Mouse (Mus musculus): ENCODE data around the gene Ipo13.

Ipo13 gene

GRCm38 (mm10) chr4:117918261-117918660, 3.5 kb upstream of the Ipo13 start:
- no peak overlapping the region for H3K4me3 ChIP-seq (replicated peaks; ENCODE audit: low read length)
- peaks cover 23% of the 10 kb centered on the region for H3K4me1 ChIP-seq (replicated peaks; ENCODE audit: low read depth, low read length)
- no peaks in the 10 kb centered on the region for H3K36me3 ChIP-seq (ENCODE audit: insufficient read depth, low read length)
- no peaks in the 10 kb centered on the region for H3K9me3 ChIP-seq (ENCODE audit: low read length)
- TF ChIP-seq POU5F1 (IDR thresholded peaks at IDR 0.05; ENCODE audit: borderline replicate concordance, low read length): no peak
- no peak for TF ChIP-seq CTCF (conservative IDR thresholded peaks at IDR 0.05; ENCODE audit: low read length)
- no peak for TF ChIP-seq NANOG (IDR thresholded peaks at IDR 0.05; ENCODE audit: borderline replicate concordance, low read length)
- peaks cover 30% of the 10 kb centered on the region for H3K27me3 ChIP-seq (ENCODE audit: insufficient read depth, low read length)

- Histone ChIP-seq H3K9me3 (ENCODE audit: low read length) (no peaks in the 10 kb centered on the region), H3K27me3 (ENCODE audit: insufficient read depth, low read length) (peaks cover 26% of the 10 kb centered on the region), H3K4me3 (replicated peaks; ENCODE audit: low read length) (no peak overlapping the region), H3K4me1 (replicated peaks; ENCODE audit: low read depth, low read length) (peaks cover 27% of the 10 kb centered on the region), H3K36me3 (ENCODE audit: insufficient read depth, low read length) (0 out of 2 replicates have a peak, but pooled peaks cover under 1% of the 10 kb centered on the region)
- TF ChIP-seq NANOG (IDR thresholded peaks at IDR 0.05; ENCODE audit: borderline replicate concordance, low read length): no peak
- TF ChIP-seq CTCF (conservative IDR thresholded peaks at IDR 0.05; ENCODE audit: low read length): no peak
- TF ChIP-seq POU5F1 (IDR thresholded peaks at IDR 0.05; ENCODE audit: borderline replicate concordance, low read length): no peak
Measured at GRCm38 (mm10) chr4:117917847-117918246, 3.0 kb upstream of the Ipo13 start.

DNA sequence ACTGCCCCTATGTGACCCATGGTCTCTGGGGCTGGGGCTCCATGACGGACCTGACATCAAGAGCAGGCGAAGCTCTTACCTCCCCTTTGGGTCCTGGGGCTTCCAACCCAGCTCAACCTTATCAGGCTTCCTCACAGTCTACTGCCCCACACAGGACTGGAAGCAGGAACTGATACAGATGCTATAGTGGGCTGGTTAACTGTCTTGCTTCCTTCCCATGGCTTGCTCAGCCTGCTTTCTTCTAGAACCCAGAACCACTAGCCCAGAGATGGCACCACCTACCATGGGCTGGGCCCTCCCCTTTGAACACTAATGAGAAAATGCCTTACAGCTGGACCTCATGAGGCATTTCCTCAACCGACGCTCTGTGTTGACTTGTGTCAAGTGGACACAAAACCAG, 2.6 kb upstream of the Ipo13 start:
- no peak for TF ChIP-seq CTCF (conservative IDR thresholded peaks at IDR 0.05; ENCODE audit: low read length)
- TF ChIP-seq NANOG (IDR thresholded peaks at IDR 0.05; ENCODE audit: borderline replicate concordance, low read length): no peak
- TF ChIP-seq POU5F1 (IDR thresholded peaks at IDR 0.05; ENCODE audit: borderline replicate concordance, low read length): no peak
- Histone ChIP-seq H3K9me3 (ENCODE audit: low read length) (no peaks in the 10 kb centered on the region), H3K27me3 (ENCODE audit: insufficient read depth, low read length) (peaks cover 21% of the 10 kb centered on the region), H3K36me3 (ENCODE audit: insufficient read depth, low read length) (peaks cover 5% of the 10 kb centered on the region), H3K4me1 (replicated peaks; ENCODE audit: low read depth, low read length) (peaks cover 32% of the 10 kb centered on the region), H3K4me3 (replicated peaks; ENCODE audit: low read length) (no peak overlapping the region)

- peak overlapping the region; percentile 95; the same call in 1 of the 2 replicates for H3K4me3 ChIP-seq (replicated peaks; ENCODE audit: low read length)
- TF ChIP-seq NANOG (IDR thresholded peaks at IDR 0.05; ENCODE audit: borderline replicate concordance, low read length): no peak
- TF ChIP-seq POU5F1 (IDR thresholded peaks at IDR 0.05; ENCODE audit: borderline replicate concordance, low read length): no peak
- TF ChIP-seq CTCF (conservative IDR thresholded peaks at IDR 0.05; ENCODE audit: low read length): no peak
- peaks cover 42% of the 10 kb centered on the region for H3K4me1 ChIP-seq (replicated peaks; ENCODE audit: low read depth, low read length)
- H3K27me3 ChIP-seq (ENCODE audit: insufficient read depth, low read length): peaks cover 11% of the 10 kb centered on the region; the same call in 1 of the 2 replicates
- H3K36me3 ChIP-seq (ENCODE audit: insufficient read depth, low read length): peaks cover 15% of the 10 kb centered on the region
- H3K9me3 ChIP-seq (ENCODE audit: low read length): no peaks in the 10 kb centered on the region
Measured at GRCm38 (mm10) chr4:117916386-117916785, 1.6 kb upstream of the Ipo13 start.

GRCm38 (mm10) chr4:117915489-117916105, 798 bp upstream of the Ipo13 start:
- Histone ChIP-seq H3K36me3 (ENCODE audit: insufficient read depth, low read length) (peaks cover 23% of the 10 kb centered on the region), H3K4me3 (replicated peaks; ENCODE audit: low read length) (peak overlapping the region; percentile 95), H3K9me3 (ENCODE audit: low read length) (no peaks in the 10 kb centered on the region), H3K27me3 (ENCODE audit: insufficient read depth, low read length) (peaks cover 5% of the 10 kb centered on the region; the same call in 1 of the 2 replicates), H3K4me1 (replicated peaks; ENCODE audit: low read depth, low read length) (peaks cover 43% of the 10 kb centered on the region)
- TF ChIP-seq POU5F1 (IDR thresholded peaks at IDR 0.05; ENCODE audit: borderline replicate concordance, low read length): no peak
- no peak for TF ChIP-seq NANOG (IDR thresholded peaks at IDR 0.05; ENCODE audit: borderline replicate concordance, low read length)
- no peak for TF ChIP-seq CTCF (conservative IDR thresholded peaks at IDR 0.05; ENCODE audit: low read length)

GRCm38 (mm10) chr4:117914031-117914430, 768 bp downstream of the Ipo13 start:
- 0 out of 2 replicates have a peak, but pooled peaks cover 4% of the 10 kb centered on the region for H3K27me3 ChIP-seq (ENCODE audit: insufficient read depth, low read length)
- TF ChIP-seq CTCF (conservative IDR thresholded peaks at IDR 0.05; ENCODE audit: low read length) (no peak), NANOG (IDR thresholded peaks at IDR 0.05; ENCODE audit: borderline replicate concordance, low read length) (no peak), POU5F1 (IDR thresholded peaks at IDR 0.05; ENCODE audit: borderline replicate concordance, low read length) (no peak)
- peaks cover 39% of the 10 kb centered on the region for H3K36me3 ChIP-seq (ENCODE audit: insufficient read depth, low read length)
- no peaks in the 10 kb centered on the region for H3K9me3 ChIP-seq (ENCODE audit: low read length)
- H3K4me1 ChIP-seq (replicated peaks; ENCODE audit: low read depth, low read length): peaks cover 43% of the 10 kb centered on the region
- peak overlapping the region; percentile 95 for H3K4me3 ChIP-seq (replicated peaks; ENCODE audit: low read length)

DNA sequence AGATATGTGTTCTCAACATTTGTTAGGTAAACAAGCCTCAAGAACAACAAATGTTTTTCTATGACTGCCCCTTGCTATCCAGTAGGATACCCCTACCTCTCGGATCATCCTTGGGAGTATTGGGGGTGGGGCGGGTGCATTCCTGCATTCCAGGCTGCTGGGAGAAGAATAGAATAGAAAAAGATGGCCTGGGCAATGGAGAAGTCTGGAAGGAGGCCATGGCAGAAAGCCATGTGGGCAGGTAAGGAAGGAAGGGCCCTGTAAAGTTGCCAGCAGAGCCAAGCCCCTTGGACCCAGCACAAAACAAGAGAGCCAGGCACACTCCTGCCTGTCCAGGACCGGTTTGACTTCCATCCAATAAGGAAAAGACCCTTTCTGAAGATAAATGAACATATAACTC, 1.4 kb downstream of the Ipo13 start:
- peaks cover 43% of the 10 kb centered on the region for H3K4me1 ChIP-seq (replicated peaks; ENCODE audit: low read depth, low read length)
- H3K36me3 ChIP-seq (ENCODE audit: insufficient read depth, low read length): peaks cover 45% of the 10 kb centered on the region
- peak overlapping the region; percentile 95 for H3K4me3 ChIP-seq (replicated peaks; ENCODE audit: low read length)
- H3K9me3 ChIP-seq (ENCODE audit: low read length): no peaks in the 10 kb centered on the region
- no peaks in the 10 kb centered on the region for H3K27me3 ChIP-seq (ENCODE audit: insufficient read depth, low read length)
- TF ChIP-seq CTCF (conservative IDR thresholded peaks at IDR 0.05; ENCODE audit: low read length): no peak
- TF ChIP-seq POU5F1 (IDR thresholded peaks at IDR 0.05; ENCODE audit: borderline replicate concordance, low read length): no peak
- TF ChIP-seq NANOG (IDR thresholded peaks at IDR 0.05; ENCODE audit: borderline replicate concordance, low read length): no peak

DNA sequence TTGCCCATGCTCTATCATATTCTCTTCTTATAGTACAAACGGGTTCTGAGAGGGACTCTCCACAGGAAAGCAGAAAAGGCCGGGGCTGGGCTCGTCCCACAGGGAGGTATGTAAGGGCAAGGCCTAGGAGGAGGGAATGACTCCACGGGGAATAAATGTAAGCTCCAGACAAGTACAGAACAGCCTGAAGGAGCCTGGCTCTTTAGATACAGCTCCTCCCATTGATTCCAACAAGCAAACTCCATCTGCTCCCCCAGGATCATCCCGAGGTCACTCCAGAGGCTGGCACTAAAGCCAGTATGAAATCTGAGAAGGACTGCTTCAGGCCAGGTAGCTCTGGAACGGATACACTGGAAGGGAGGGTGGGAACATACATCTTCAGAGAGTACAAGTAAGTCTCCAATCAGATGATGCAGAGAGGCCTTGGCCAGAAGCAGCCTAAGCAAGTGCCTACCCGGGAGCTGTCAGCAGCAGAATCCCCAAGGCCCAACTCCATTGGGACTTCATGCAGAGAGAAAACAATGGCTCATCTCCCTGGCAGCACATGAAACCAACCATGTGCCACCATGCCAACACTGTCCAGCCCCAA, 2.0 kb downstream of the Ipo13 start:
- H3K4me1 ChIP-seq (replicated peaks; ENCODE audit: low read depth, low read length): peaks cover 43% of the 10 kb centered on the region
- no peaks in the 10 kb centered on the region for H3K27me3 ChIP-seq (ENCODE audit: insufficient read depth, low read length)

More for the DNA sequence above, 2.0 kb downstream of the Ipo13 start:
- H3K4me3 ChIP-seq (replicated peaks; ENCODE audit: low read length): peak overlapping the region; percentile 95
- H3K9me3 ChIP-seq (ENCODE audit: low read length): no peaks in the 10 kb centered on the region
- no peak for TF ChIP-seq NANOG (IDR thresholded peaks at IDR 0.05; ENCODE audit: borderline replicate concordance, low read length)
- no peak for TF ChIP-seq POU5F1 (IDR thresholded peaks at IDR 0.05; ENCODE audit: borderline replicate concordance, low read length)
- TF ChIP-seq CTCF (conservative IDR thresholded peaks at IDR 0.05; ENCODE audit: low read length): no peak
- peaks cover 51% of the 10 kb centered on the region for H3K36me3 ChIP-seq (ENCODE audit: insufficient read depth, low read length)

All from E14TG2a.4 (cell line).